Mouse (Mus musculus) left cerebral cortex, adult 9 months (tissue): ENCODE data around the gene Tmem129.

ENCODE experiments used
- DNase-seq, 2 experiments: peaks; one replicate each; pipeline ENCODE4 v3.0.0; 2022; ENCODE audit warnings: low spot score in 2 of 2

Tmem129 gene

GRCm38 (mm10) chr5:33657787-33658663, at the start of gene Tmem129, which contains the start of gene Tacc3:
Gene Tmem129 (minus strand): TSS chr5:33658416.
Gene Tacc3 (plus strand): TSS chr5:33658128.
- peak; percentile 97 to 99 for DNase-seq

GRCm38 (mm10) chr5:33707163-33707562, 48.9 kb upstream of the Tmem129 start:
- no peak for DNase-seq

- DNase-seq = no peak
Observed at GRCm38 (mm10) chr5:33706350-33706629, 48.1 kb upstream of the Tmem129 start.

- DNase-seq = no peak
Observed at GRCm38 (mm10) chr5:33705612-33706349, 47.6 kb upstream of the Tmem129 start.

- peak in 1 of 2 experiments; percentile 35 for DNase-seq
Observed at GRCm38 (mm10) chr5:33704945-33705611, 46.9 kb upstream of the Tmem129 start.

- DNase-seq = no peak
Observed at GRCm38 (mm10) chr5:33703999-33704398, 45.8 kb upstream of the Tmem129 start.

- DNase-seq = no peak
Observed at GRCm38 (mm10) chr5:33701832-33702231, 43.6 kb upstream of the Tmem129 start.

- DNase-seq = no peak
Observed at GRCm38 (mm10) chr5:33700010-33700409, 41.8 kb upstream of the Tmem129 start.

- DNase-seq = no peak
Observed at GRCm38 (mm10) chr5:33698669-33699068, 40.5 kb upstream of the Tmem129 start.

- peak in 1 of 2 experiments; percentile 42 for DNase-seq
Observed at GRCm38 (mm10) chr5:33697947-33698512, 39.8 kb upstream of the Tmem129 start.

- DNase-seq = no peak
Observed at GRCm38 (mm10) chr5:33697534-33697933, 39.3 kb upstream of the Tmem129 start.

- DNase-seq = no peak
Observed at GRCm38 (mm10) chr5:33696430-33696829, 38.2 kb upstream of the Tmem129 start.

- no peak for DNase-seq
Observed at GRCm38 (mm10) chr5:33695718-33696121, 37.5 kb upstream of the Tmem129 start.

GRCm38 (mm10) chr5:33694848-33695717, 36.9 kb upstream of the Tmem129 start:
- DNase-seq = peak in 1 of 2 experiments; percentile 30

- no peak for DNase-seq
Observed at GRCm38 (mm10) chr5:33694461-33694847, 36.2 kb upstream of the Tmem129 start.

GRCm38 (mm10) chr5:33692393-33692792, 34.2 kb upstream of the Tmem129 start:
- DNase-seq = no peak

- DNase-seq = no peak
Observed at GRCm38 (mm10) chr5:33689852-33690645, 31.8 kb upstream of the Tmem129 start.

GRCm38 (mm10) chr5:33689221-33689844, 31.1 kb upstream of the Tmem129 start:
- no peak for DNase-seq

GRCm38 (mm10) chr5:33688278-33689220, 30.3 kb upstream of the Tmem129 start:
- no peak for DNase-seq
